Mouse (Mus musculus): Measurements from ENCODE around the gene Plekha4.
"Not testable (repeated sequence)": the region's sequence is repeated elsewhere in the genome, so short reads cannot be mapped to it uniquely, and the experiment has no call there.

Gene Plekha4

GRCm38 (mm10) chr7:45509181-45509882 is 16.8 kb upstream of the Plekha4 start:
- DNase-seq (ENCODE audit: low spot score in 2 of 2), result no peak

- DNase-seq (ENCODE audit: low spot score in 2 of 2), result peak; percentile 78 to 91
Observed at GRCm38 (mm10) chr7:45509912-45510787, 16.0 kb upstream of the Plekha4 start, which contains the start of gene Nucb1. Gene Nucb1, minus strand, starts transcription at chr7:45510406.

GRCm38 (mm10) chr7:45514411-45514810 is 11.7 kb upstream of the Plekha4 start:
- DNase-seq (ENCODE audit: low spot score in 2 of 2), result no peak

GRCm38 (mm10) chr7:45515436-45515835 is 10.7 kb upstream of the Plekha4 start:
- no peak for DNase-seq (ENCODE audit: low spot score in 2 of 2)

GRCm38 (mm10) chr7:45516846-45517245 is 9.3 kb upstream of the Plekha4 start:
- DNase-seq (ENCODE audit: low spot score in 2 of 2), result not testable (repeated sequence)

- no peak for DNase-seq (ENCODE audit: low spot score in 2 of 2)
Observed at GRCm38 (mm10) chr7:45518618-45519017, 7.5 kb upstream of the Plekha4 start.

GRCm38 (mm10) chr7:45519345-45520120 is 6.6 kb upstream of the Plekha4 start:
- no peak for DNase-seq (ENCODE audit: low spot score in 2 of 2)

- DNase-seq (ENCODE audit: low spot score in 2 of 2), result no peak
Observed at GRCm38 (mm10) chr7:45520605-45521004, 5.5 kb upstream of the Plekha4 start.

- peak; percentile 76 to 91 for DNase-seq (ENCODE audit: low spot score in 2 of 2)
Observed at GRCm38 (mm10) chr7:45521728-45522184, 4.4 kb upstream of the Plekha4 start.

- no peak for DNase-seq (ENCODE audit: low spot score in 2 of 2)
Observed at GRCm38 (mm10) chr7:45522194-45522752, 3.9 kb upstream of the Plekha4 start.

GRCm38 (mm10) chr7:45522957-45523676 is 3.0 kb upstream of the Plekha4 start:
- DNase-seq (ENCODE audit: low spot score in 2 of 2), result no peak

GRCm38 (mm10) chr7:45523678-45524170 is 2.4 kb upstream of the Plekha4 start:
- no peak for DNase-seq (ENCODE audit: low spot score in 2 of 2)

- DNase-seq (ENCODE audit: low spot score in 2 of 2), result no peak
Observed at GRCm38 (mm10) chr7:45524841-45525621, 1.1 kb upstream of the Plekha4 start.

- DNase-seq (ENCODE audit: low spot score in 2 of 2), result no peak
Observed at GRCm38 (mm10) chr7:45526474-45527120, 467 bp downstream of the Plekha4 start.

- not testable (repeated sequence) for DNase-seq (ENCODE audit: low spot score in 2 of 2)
Observed at GRCm38 (mm10) chr7:45527169-45527568, 1.0 kb downstream of the Plekha4 start.

GRCm38 (mm10) chr7:45529461-45529860 is 3.3 kb downstream of the Plekha4 start:
- no peak for DNase-seq (ENCODE audit: low spot score in 2 of 2)

GRCm38 (mm10) chr7:45530643-45531042 is 4.5 kb downstream of the Plekha4 start:
- no peak for DNase-seq (ENCODE audit: low spot score in 2 of 2)

GRCm38 (mm10) chr7:45535676-45536075 is 9.5 kb downstream of the Plekha4 start:
- no peak for DNase-seq (ENCODE audit: low spot score in 2 of 2)

GRCm38 (mm10) chr7:45537602-45538001 is 11.5 kb downstream of the Plekha4 start:
- no peak for DNase-seq (ENCODE audit: low spot score in 2 of 2)

All from left cerebral cortex, adult 9 months (tissue).